Comparison of ENCODE assay signal across 21 mouse cellular contexts in genomic region chr5:76668118-76668517, GRCm38 (mm10). TPM values are rescaled to one million over a fixed set of nuclear protein-coding genes. Genes with fewer than 3 reads are reported as not detected.
DNase-seq lines count a peak whose midpoint lies in the region; ATAC-seq and TF ChIP-seq lines count a peak whose summit lies in the region.
"Had no signal": no experiment of that assay in that cellular context is flagged by ENCODE, and none has a peak within 500 bp of the region (broad histone marks: within the 10 kb centered on the region; RNA-seq: fewer than 3 reads in every experiment).

No protein-coding gene starts in this region.

- no peaks in the 10 kb centered on the region for H3K9me3 ChIP-seq in intestine, postnatal 0 days (ENCODE audit: control insufficient read depth)
- H3K9me3 ChIP-seq in kidney, embryonic 14.5 days (ENCODE audit: control insufficient read depth, low read length), result no peaks in the 10 kb centered on the region
- H3K9me3 ChIP-seq: embryonic facial prominence, embryonic 13.5 days; forebrain, embryonic 13.5 days; heart, embryonic 10.5 days had no signal

- no peaks in the 10 kb centered on the region for H3K4me1 ChIP-seq in lung, adult 2 months (ENCODE audit: control insufficient read depth, insufficient read depth, low read length)
- no peaks in the 10 kb centered on the region for H3K4me1 ChIP-seq in intestine, postnatal 0 days (replicated peaks; ENCODE audit: control insufficient read depth, insufficient read depth, low read length)
- peaks cover 4% of the 10 kb centered on the region; the same call in 1 of the 2 replicates for H3K4me1 ChIP-seq in kidney, embryonic 14.5 days (ENCODE audit: control insufficient read depth, insufficient read depth, low read length)
- H3K4me1 ChIP-seq: embryonic facial prominence, embryonic 13.5 days had no signal

- H3K27me3 ChIP-seq in intestine, postnatal 0 days (replicated peaks; ENCODE audit: control insufficient read depth, insufficient read depth, low read length), result no peaks in the 10 kb centered on the region
- H3K27me3 ChIP-seq in kidney, embryonic 14.5 days (ENCODE audit: control insufficient read depth, insufficient read depth, low read length), result no peaks in the 10 kb centered on the region
- H3K27me3 ChIP-seq: embryonic facial prominence, embryonic 13.5 days; forebrain, embryonic 13.5 days had no signal

- H3K4me3 ChIP-seq in lung, adult 2 months (replicated peaks; ENCODE audit: extremely low read depth, low read depth, low read length), result no peak overlapping the region
- no peak overlapping the region for H3K4me3 ChIP-seq in intestine, postnatal 0 days (ENCODE audit: low read depth, low read length)
- no peak overlapping the region for H3K4me3 ChIP-seq in kidney, embryonic 14.5 days (ENCODE audit: low read length)
- H3K4me3 ChIP-seq: embryonic facial prominence, embryonic 13.5 days; forebrain, embryonic 13.5 days; gastrocnemius, adult 2 months; heart, embryonic 10.5 days had no signal

- peak; percentile 83 for ATAC-seq in granulocyte monocyte progenitor cell, adult 5-6 weeks (replicated peaks; ENCODE audit: poor library complexity, severe bottlenecking)
- peak; percentile 68 for ATAC-seq in intestine, postnatal 0 days
- 0 out of 2 replicates have a peak, but pooled peaks have one; percentile 23 for ATAC-seq in megakaryocyte progenitor cell, adult 5-6 weeks (replicated peaks; ENCODE audit: poor library complexity)
- no peak for ATAC-seq in kidney, embryonic 14.5 days (ENCODE audit: low FRiP score, low TSS enrichment)
- ATAC-seq: forebrain, embryonic 13.5 days; forebrain, postnatal 0 days; hindbrain, embryonic 16.5 days; inflammation-experienced regulatory T-cells, adult 6 months had no signal

- H3K36me3 ChIP-seq in intestine, postnatal 0 days (ENCODE audit: control insufficient read depth, insufficient read depth), result no peaks in the 10 kb centered on the region
- no peaks in the 10 kb centered on the region for H3K36me3 ChIP-seq in kidney, embryonic 14.5 days (ENCODE audit: control insufficient read depth, insufficient read depth, low read length)
- H3K36me3 ChIP-seq: embryonic facial prominence, embryonic 13.5 days; heart, embryonic 10.5 days had no signal

- no peak for TF ChIP-seq CTCF in lung, adult 2 months (IDR thresholded peaks at IDR 0.05; ENCODE audit: insufficient read depth, low read length)
- TF ChIP-seq CTCF in intestine, postnatal 0 days (IDR thresholded peaks at IDR 0.05; ENCODE audit: low read depth), result no peak

- H3K4me2 ChIP-seq in intestine, postnatal 0 days (replicated peaks; ENCODE audit: low read depth), result peak overlapping the region; percentile 10
- no peak overlapping the region for H3K4me2 ChIP-seq in kidney, embryonic 14.5 days (replicated peaks; ENCODE audit: low read depth, low read length)
- H3K4me2 ChIP-seq: embryonic facial prominence, embryonic 13.5 days; forebrain, embryonic 13.5 days had no signal

- H3K9ac ChIP-seq in intestine, postnatal 0 days (ENCODE audit: low read depth, low read length), result no peak overlapping the region
- no peak overlapping the region for H3K9ac ChIP-seq in kidney, embryonic 14.5 days (ENCODE audit: low read depth, low read length)
- H3K9ac ChIP-seq: embryonic facial prominence, embryonic 13.5 days; forebrain, embryonic 13.5 days; forebrain, postnatal 0 days had no signal

- peak; percentile 21 to 29 for DNase-seq in lung, adult 18-20 months
- DNase-seq in lung, adult 2 months, result no peak
- DNase-seq in embryo, embryonic 9.5 days (ENCODE audit: extremely low spot score), result no peak
- DNase-seq: adrenal gland, adult 8-10 months; adrenal gland, postnatal 36 days; cerebellum, adult 2 months; cerebellum, postnatal 10 days; forebrain, postnatal 0 days; gastrocnemius, adult 2 months; gastrocnemius, postnatal 25 days; heart, adult 18-20 months; heart, postnatal 10 days had no signal

- H3K27ac ChIP-seq in intestine, postnatal 0 days (ENCODE audit: low read depth, low read length), result peak overlapping the region; percentile 50; the same call in 1 of the 2 replicates
- no peak overlapping the region for H3K27ac ChIP-seq in kidney, embryonic 14.5 days (ENCODE audit: low read depth, low read length)
- H3K27ac ChIP-seq: embryonic facial prominence, embryonic 13.5 days; forebrain, embryonic 13.5 days; gastrocnemius, adult 2 months; heart, embryonic 10.5 days had no signal

- TF ChIP-seq POLR2A in lung, adult 2 months (IDR thresholded peaks at IDR 0.05; ENCODE audit: borderline replicate concordance, extremely low read depth, low read depth, low read length), result no peak

- WGBS in lung, adult 2 months, result 60% methylated on average over 5 of the region's 5 CpGs
- 42% methylated on average over 5 of the region's 5 CpGs for WGBS in intestine, postnatal 0 days
- 77% methylated on average over 5 of the region's 5 CpGs for WGBS in kidney, embryonic 14.5 days

RNA-seq across cellular contexts. Expression of gene C530008M17Rik, which starts 11.8 kb away (rescaled TPM):
- 4.9 and 6.0 TPM in 2 replicates for polyA plus RNA-seq in lung, adult 2 months (2012; rRNA removed)
- 0.17 and 6.0 TPM in 2 replicates for total RNA-seq in granulocyte monocyte progenitor cell, adult 5-6 weeks (2014; fragmentation: Nextera tagmentation)
- 0.10 and 0.52 TPM in 2 replicates for total RNA-seq in granulocyte monocyte progenitor cell, adult 5-6 weeks (2017)
- 15.3 and 18.1 TPM in 2 replicates for polyA plus RNA-seq in intestine, postnatal 0 days (2015; fragmentation: Nextera tagmentation; extraction: Ambion mirVana)
- total RNA-seq in megakaryocyte progenitor cell, adult 5-6 weeks (2015), result 2.9 and 3.7 TPM in 2 replicates
- total RNA-seq in megakaryocyte progenitor cell, adult 5-6 weeks (2017), result 0.21 and 1.3 TPM in 2 replicates
- polyA plus RNA-seq in kidney, embryonic 14.5 days (2014; fragmentation: Nextera tagmentation; extraction: Ambion mirVana), result 14.9 and 21.2 TPM in 2 replicates

Comparison
In these comparisons a context has a peak if more than half of its experiments do, and no peak if none do; other contexts are left out.
1. DNase-seq: peak in lung, adult 18-20 months (2 of 2); none in lung, adult 2 months (single experiment) and embryo, embryonic 9.5 days (single experiment).